Mouse (Mus musculus) kidney, embryonic 16.5 days (tissue): Measurements from ENCODE around the gene 1700001P01Rik. TPM values are rescaled to one million over a fixed set of nuclear protein-coding genes. Genes with fewer than 3 reads are reported as not detected.

Experiments
- ATAC-seq: fragments of 200-750 bp; cut with Nextera tagmentation; 2 replicates; pipeline ENCODE4 v1.8.0; 2017; ENCODE audit warnings: moderate TSS enrichment; ENCODE audit not compliant: low FRiP score, low TSS enrichment
- H3K27ac ChIP-seq: fragments of 300-500 bp; sonication (generic); 2 replicates; pipeline ENCODE4 v1.5.1; 2014; ENCODE audit warnings: low read length
- H3K27me3 ChIP-seq: fragments of 300-500 bp; sonication (generic); 2 replicates; pipeline ENCODE4 v1.6.1; 2014; ENCODE audit warnings: low read length, control low read depth, mixed read lengths; ENCODE audit not compliant: insufficient read depth
- H3K36me3 ChIP-seq: fragments of 300-500 bp; sonication (generic); 2 replicates; pipeline ENCODE4 v1.6.1; 2014; ENCODE audit warnings: low read length, control low read depth, mixed read lengths; ENCODE audit not compliant: insufficient read depth
- H3K4me1 ChIP-seq: fragments of 300-500 bp; sonication (generic); 2 replicates; pipeline ENCODE4 v1.6.1; 2014; ENCODE audit warnings: low read length, control low read depth, mixed read lengths; ENCODE audit not compliant: insufficient read depth
- H3K4me2 ChIP-seq: fragments of 300-500 bp; sonication (generic); replicated peaks from 2 replicates; pipeline ENCODE4 v1.6.1; 2014; ENCODE audit warnings: low read depth, low read length
- H3K4me3 ChIP-seq: fragments of 300-500 bp; sonication (generic); 2 replicates; pipeline ENCODE4 v1.5.1; 2014; ENCODE audit warnings: mild to moderate bottlenecking, low read length
- H3K9ac ChIP-seq: fragments of 300-500 bp; sonication (generic); replicated peaks from 2 replicates; pipeline ENCODE4 v1.6.1; 2014; ENCODE audit warnings: low read length
- H3K9me3 ChIP-seq: fragments of 300-500 bp; sonication (generic); 2 replicates; pipeline ENCODE4 v1.6.1; 2016; ENCODE audit warnings: low read length, control low read depth
- WGBS: fragments of 180-500 bp; shearing (Covaris S2); extraction: QIAGEN DNeasy Blood & Tissue Kit; methylation state at CpG from one replicate; pipeline ENCODE4 v1.1.7; 2014; 5-methylcytosine and 5-hydroxymethylcytosine counted together
- polyA plus RNA-seq: library from polyadenylated mRNA; unstranded; fragments of >200 nt; fragmentation: Nextera tagmentation; extraction: Ambion mirVana; gene quantifications from 2 replicates; pipeline ENCODE4 v1.2.1, GENCODE M21; 2015

Gene 1700001P01Rik
- polyA plus RNA-seq, 1 experiment from 2014 or later = 0.27 TPM

- ATAC-seq = no peak
- Histone ChIP-seq H3K27me3 (no peaks in the 10 kb centered on the region), H3K4me1 (peaks cover 11% of the 10 kb centered on the region), H3K9me3 (no peaks in the 10 kb centered on the region), H3K4me2 (no peak overlapping the region), H3K9ac (no peak overlapping the region), H3K36me3 (no peaks in the 10 kb centered on the region), H3K27ac (no peak overlapping the region), H3K4me3 (no peak overlapping the region)
- 13% methylated on average over 2 of the region's 2 CpGs for WGBS
Measured at GRCm38 (mm10) chr11:97769704-97770103, 6.0 kb downstream of the 1700001P01Rik start.

- ATAC-seq = peak; percentile 89
- Histone ChIP-seq H3K9me3 (no peaks in the 10 kb centered on the region), H3K9ac (peak within 1 kb of the TSS; percentile 94), H3K4me3 (peak within 1 kb of the TSS; percentile 93), H3K27me3 (no peaks in the 10 kb centered on the region), H3K4me1 (peaks cover 11% of the 10 kb centered on the region), H3K4me2 (peak within 1 kb of the TSS; percentile 64), H3K36me3 (peaks cover 17% of the 10 kb centered on the region), H3K27ac (peak within 1 kb of the TSS; percentile 89)
- WGBS = under 1% methylated on average over 38 of the region's 38 CpGs
Measured at GRCm38 (mm10) chr11:97766154-97766881, 9.4 kb downstream of the 1700001P01Rik start, which contains the start of gene Cwc25. Gene Cwc25 (minus strand): TSS chr11:97766556.

GRCm38 (mm10) chr11:97761638-97762037 lies 14.1 kb downstream of the 1700001P01Rik start:
- Histone ChIP-seq H3K27ac (no peak overlapping the region), H3K4me1 (peaks cover 11% of the 10 kb centered on the region), H3K4me2 (no peak overlapping the region), H3K36me3 (peaks cover 37% of the 10 kb centered on the region), H3K9me3 (no peaks in the 10 kb centered on the region), H3K9ac (no peak overlapping the region), H3K4me3 (no peak overlapping the region), H3K27me3 (no peaks in the 10 kb centered on the region)
- no peak for ATAC-seq

- 81% methylated on average over 6 of the region's 6 CpGs for WGBS
- Histone ChIP-seq H3K9me3 (no peaks in the 10 kb centered on the region), H3K4me1 (no peaks in the 10 kb centered on the region), H3K36me3 (peaks cover 55% of the 10 kb centered on the region), H3K9ac (no peak overlapping the region), H3K27ac (no peak overlapping the region), H3K4me3 (no peak overlapping the region), H3K27me3 (no peaks in the 10 kb centered on the region), H3K4me2 (no peak overlapping the region)
- ATAC-seq = no peak
Measured at GRCm38 (mm10) chr11:97758942-97759341, 16.8 kb downstream of the 1700001P01Rik start.

- H3K9me3 ChIP-seq = no peaks in the 10 kb centered on the region
- ATAC-seq = no peak
- H3K4me1 ChIP-seq = no peaks in the 10 kb centered on the region
- 93% methylated on average over 1 of the region's 1 CpGs for WGBS
- H3K36me3 ChIP-seq = peaks cover 62% of the 10 kb centered on the region
- no peak overlapping the region for H3K9ac ChIP-seq
- H3K4me2 ChIP-seq = no peak overlapping the region
- no peaks in the 10 kb centered on the region for H3K27me3 ChIP-seq
- H3K27ac ChIP-seq = no peak overlapping the region
- H3K4me3 ChIP-seq = no peak overlapping the region
Measured at GRCm38 (mm10) chr11:97758125-97758524, 17.6 kb downstream of the 1700001P01Rik start.

- Histone ChIP-seq H3K9me3 (no peaks in the 10 kb centered on the region), H3K4me1 (no peaks in the 10 kb centered on the region), H3K4me2 (no peak overlapping the region), H3K4me3 (no peak overlapping the region), H3K27me3 (no peaks in the 10 kb centered on the region), H3K27ac (no peak overlapping the region), H3K36me3 (peaks cover 80% of the 10 kb centered on the region), H3K9ac (no peak overlapping the region)
- whole genome bisulfite sequencing = 93% methylated on average over 8 of the region's 8 CpGs
- ATAC-seq = no peak
Measured at GRCm38 (mm10) chr11:97753277-97753676, 22.4 kb downstream of the 1700001P01Rik start.

- ATAC-seq = no peak
- Histone ChIP-seq H3K27ac (no peak overlapping the region), H3K4me2 (no peak overlapping the region), H3K4me3 (no peak overlapping the region), H3K4me1 (peaks cover 5% of the 10 kb centered on the region), H3K27me3 (no peaks in the 10 kb centered on the region), H3K9ac (no peak overlapping the region), H3K36me3 (peaks cover 58% of the 10 kb centered on the region), H3K9me3 (no peaks in the 10 kb centered on the region)
- 89% methylated on average over 5 of the region's 5 CpGs for whole genome bisulfite sequencing
Measured at GRCm38 (mm10) chr11:97748496-97748895, 27.2 kb downstream of the 1700001P01Rik start.

GRCm38 (mm10) chr11:97747773-97748172 lies 27.9 kb downstream of the 1700001P01Rik start:
- no peaks in the 10 kb centered on the region for H3K27me3 ChIP-seq
- no peak overlapping the region for H3K4me3 ChIP-seq
- peaks cover 12% of the 10 kb centered on the region for H3K4me1 ChIP-seq
- WGBS = 91% methylated on average over 8 of the region's 8 CpGs
- H3K27ac ChIP-seq = no peak overlapping the region
- no peak overlapping the region for H3K4me2 ChIP-seq
- H3K9me3 ChIP-seq = no peaks in the 10 kb centered on the region
- no peak overlapping the region for H3K9ac ChIP-seq
- peaks cover 50% of the 10 kb centered on the region for H3K36me3 ChIP-seq
- no peak for ATAC-seq

- peak overlapping the region; percentile 55 for H3K4me2 ChIP-seq
- H3K4me1 ChIP-seq = peaks cover 24% of the 10 kb centered on the region
- H3K27me3 ChIP-seq = no peaks in the 10 kb centered on the region
- peak overlapping the region; percentile 64 for H3K4me3 ChIP-seq
- 0 out of 2 replicates have a peak, but pooled peaks have one; percentile 11 for ATAC-seq
- H3K36me3 ChIP-seq = peaks cover 30% of the 10 kb centered on the region; the same call in 1 of the 2 replicates
- H3K9ac ChIP-seq = no peak overlapping the region
- H3K27ac ChIP-seq = no peak overlapping the region
- no peaks in the 10 kb centered on the region for H3K9me3 ChIP-seq
- 10% methylated on average over 13 of the region's 13 CpGs for WGBS
Measured at GRCm38 (mm10) chr11:97745331-97745721, 30.4 kb downstream of the 1700001P01Rik start.

- H3K27me3 ChIP-seq = no peaks in the 10 kb centered on the region
- peaks cover 29% of the 10 kb centered on the region for H3K4me1 ChIP-seq
- WGBS = 0% methylated on average over 46 of the region's 57 CpGs
- no peaks in the 10 kb centered on the region for H3K9me3 ChIP-seq
- peaks cover 25% of the 10 kb centered on the region; the same call in 1 of the 2 replicates for H3K36me3 ChIP-seq
- peak overlapping the region; percentile 64 for H3K4me3 ChIP-seq
- peak overlapping the region; percentile 87 for H3K4me2 ChIP-seq
- H3K27ac ChIP-seq = peak overlapping the region; percentile 96
- peak; percentile 96 for ATAC-seq
- H3K9ac ChIP-seq = peak overlapping the region; percentile 88
Measured at GRCm38 (mm10) chr11:97744718-97745330, 30.9 kb downstream of the 1700001P01Rik start.
